Mouse (Mus musculus) forebrain, embryonic 16.5 days (tissue): ENCODE measurements around the gene Nyap2. TPM values are rescaled to one million over a fixed set of nuclear protein-coding genes. Genes with fewer than 3 reads are reported as not detected.

Source experiments
- ATAC-seq: fragments of 200-750 bp; cut with Nextera tagmentation; 2 replicates; pipeline ENCODE4 v1.8.0; 2017; ENCODE audit warnings: mild to moderate bottlenecking, moderate library complexity
- H3K27ac ChIP-seq: fragments of 300-500 bp; sonication (generic); 2 replicates; pipeline ENCODE4 v1.5.1; 2014; ENCODE audit warnings: low read length, control low read depth
- H3K27me3 ChIP-seq: fragments of 300-500 bp; sonication (generic); replicated peaks from 2 replicates; pipeline ENCODE4 v1.6.1; 2014; ENCODE audit warnings: low read length; ENCODE audit not compliant: control insufficient read depth, insufficient read depth
- H3K36me3 ChIP-seq: fragments of 300-500 bp; sonication (generic); 2 replicates; pipeline ENCODE4 v1.6.1; 2014; ENCODE audit not compliant: control insufficient read depth, insufficient read depth
- H3K4me1 ChIP-seq: fragments of 300-500 bp; sonication (generic); replicated peaks from 2 replicates; pipeline ENCODE4 v1.6.1; 2014; ENCODE audit warnings: low read length; ENCODE audit not compliant: control insufficient read depth, insufficient read depth
- H3K4me2 ChIP-seq: fragments of 300-500 bp; sonication (generic); 2 replicates; pipeline ENCODE4 v1.6.1; 2014; ENCODE audit warnings: mild to moderate bottlenecking, low read length, control low read depth
- H3K4me3 ChIP-seq: fragments of 300-500 bp; sonication (generic); replicated peaks from 2 replicates; pipeline ENCODE4 v1.5.1; 2014; ENCODE audit warnings: mild to moderate bottlenecking, low read length, control low read depth
- H3K9ac ChIP-seq: fragments of 300-500 bp; sonication (generic); replicated peaks from 2 replicates; pipeline ENCODE4 v1.6.1; 2014; ENCODE audit warnings: low read depth, low read length, control low read depth
- H3K9me3 ChIP-seq: fragments of 300-500 bp; sonication (generic); 2 replicates; pipeline ENCODE4 v1.6.1; 2016; ENCODE audit warnings: low read length; ENCODE audit not compliant: control insufficient read depth
- WGBS: fragments of 180-500 bp; shearing (Covaris S2); extraction: QIAGEN DNeasy Blood & Tissue Kit; methylation state at CpG from one replicate; pipeline ENCODE4 v1.1.7; 2014; 5-methylcytosine and 5-hydroxymethylcytosine counted together
- polyA plus RNA-seq: library from polyadenylated mRNA; unstranded; fragments of >200 nt; fragmentation: Nextera tagmentation; extraction: Ambion mirVana; gene quantifications from 2 replicates; pipeline ENCODE4 v1.2.1, GENCODE M21; 2015

Gene Nyap2
- polyA plus RNA-seq, 1 experiment from 2014 or later = 12.0 TPM

- Histone ChIP-seq H3K4me3 (no peak overlapping the region), H3K4me2 (no peak overlapping the region), H3K27me3 (no peaks in the 10 kb centered on the region), H3K4me1 (no peaks in the 10 kb centered on the region), H3K27ac (no peak overlapping the region), H3K36me3 (no peaks in the 10 kb centered on the region), H3K9me3 (no peaks in the 10 kb centered on the region), H3K9ac (no peak overlapping the region)
- no peak for ATAC-seq
- WGBS = 57% methylated on average over 3 of the region's 3 CpGs
Observed at GRCm38 (mm10) chr1:81303389-81303788, 226.6 kb downstream of the Nyap2 start.

- no peak overlapping the region for H3K9ac ChIP-seq
- ATAC-seq = no peak
Observed at GRCm38 (mm10) chr1:81307407-81307806, 230.7 kb downstream of the Nyap2 start.

GRCm38 (mm10) chr1:81307934-81308333 is 231.2 kb downstream of the Nyap2 start:
- Histone ChIP-seq H3K9ac (no peak overlapping the region), H3K4me3 (no peak overlapping the region), H3K36me3 (no peaks in the 10 kb centered on the region), H3K4me2 (no peak overlapping the region), H3K9me3 (no peaks in the 10 kb centered on the region), H3K27ac (no peak overlapping the region), H3K4me1 (no peaks in the 10 kb centered on the region), H3K27me3 (no peaks in the 10 kb centered on the region)
- 58% methylated on average over 2 of the region's 2 CpGs for WGBS
- peak; percentile 31; the same call in 1 of the 2 replicates for ATAC-seq

More at GRCm38 (mm10) chr1:81307407-81307806, 230.7 kb downstream of the Nyap2 start:
- Histone ChIP-seq H3K27me3 (no peaks in the 10 kb centered on the region), H3K4me1 (no peaks in the 10 kb centered on the region), H3K9me3 (no peaks in the 10 kb centered on the region), H3K27ac (no peak overlapping the region), H3K4me3 (no peak overlapping the region), H3K4me2 (no peak overlapping the region), H3K36me3 (no peaks in the 10 kb centered on the region)

- H3K9ac ChIP-seq = no peak overlapping the region
- peak; percentile 80 for ATAC-seq
- H3K27ac ChIP-seq = no peak overlapping the region
- H3K9me3 ChIP-seq = no peaks in the 10 kb centered on the region
- no peaks in the 10 kb centered on the region for H3K27me3 ChIP-seq
- 0% methylated on average over 1 of the region's 1 CpGs for WGBS
- no peaks in the 10 kb centered on the region for H3K36me3 ChIP-seq
- no peak overlapping the region for H3K4me3 ChIP-seq
- no peak overlapping the region for H3K4me2 ChIP-seq
- H3K4me1 ChIP-seq = no peaks in the 10 kb centered on the region
Observed at GRCm38 (mm10) chr1:81310087-81310626, 233.4 kb downstream of the Nyap2 start.

GRCm38 (mm10) chr1:81316403-81316994 is 239.7 kb downstream of the Nyap2 start:
- H3K9me3 ChIP-seq = no peaks in the 10 kb centered on the region
- H3K36me3 ChIP-seq = no peaks in the 10 kb centered on the region
- peaks cover 4% of the 10 kb centered on the region; the same call in 1 of the 2 replicates for H3K4me1 ChIP-seq
- no peak overlapping the region for H3K4me2 ChIP-seq
- peak; percentile 87 for ATAC-seq
- H3K4me3 ChIP-seq = no peak overlapping the region
- H3K27ac ChIP-seq = no peak overlapping the region
- 0 out of 2 replicates have a peak overlapping the region, but pooled peaks have one; percentile 7 for H3K9ac ChIP-seq
- H3K27me3 ChIP-seq = no peaks in the 10 kb centered on the region
- 50% methylated on average over 9 of the region's 9 CpGs for WGBS

GRCm38 (mm10) chr1:81316995-81317413 is 240.3 kb downstream of the Nyap2 start:
- H3K27me3 ChIP-seq = no peaks in the 10 kb centered on the region
- no peaks in the 10 kb centered on the region for H3K36me3 ChIP-seq
- H3K27ac ChIP-seq = no peak overlapping the region
- 17% methylated on average over 5 of the region's 5 CpGs for WGBS
- H3K4me2 ChIP-seq = no peak overlapping the region
- H3K9ac ChIP-seq = 0 out of 2 replicates have a peak overlapping the region, but pooled peaks have one; percentile 7
- no peak overlapping the region for H3K4me3 ChIP-seq
- no peaks in the 10 kb centered on the region for H3K9me3 ChIP-seq
- peak; percentile 75 for ATAC-seq
- H3K4me1 ChIP-seq = peaks cover 4% of the 10 kb centered on the region; the same call in 1 of the 2 replicates

- H3K9ac ChIP-seq = no peak overlapping the region
- no peak overlapping the region for H3K4me3 ChIP-seq
- H3K4me1 ChIP-seq = no peaks in the 10 kb centered on the region
- H3K36me3 ChIP-seq = no peaks in the 10 kb centered on the region
- no peak for ATAC-seq
- H3K4me2 ChIP-seq = no peak overlapping the region
- H3K9me3 ChIP-seq = no peaks in the 10 kb centered on the region
- no peak overlapping the region for H3K27ac ChIP-seq
- WGBS = 48% methylated on average over 1 of the region's 1 CpGs
- no peaks in the 10 kb centered on the region for H3K27me3 ChIP-seq
Observed at GRCm38 (mm10) chr1:81387722-81388121, 311.0 kb downstream of the Nyap2 start.
